Mouse (Mus musculus) lung, adult 18-20 months (tissue): ENCODE measurements around the gene Ifnar2.
"Not testable (repeated sequence)": the region's sequence is repeated elsewhere in the genome, so short reads cannot be mapped to it uniquely, and the experiment has no call there.

Source experiments
- DNase-seq, 2 experiments: peaks; one replicate each; pipeline ENCODE4 v3.0.0; 2022; ENCODE audit warnings: mixed read lengths in 2 of 2

Ifnar2 gene

DNA sequence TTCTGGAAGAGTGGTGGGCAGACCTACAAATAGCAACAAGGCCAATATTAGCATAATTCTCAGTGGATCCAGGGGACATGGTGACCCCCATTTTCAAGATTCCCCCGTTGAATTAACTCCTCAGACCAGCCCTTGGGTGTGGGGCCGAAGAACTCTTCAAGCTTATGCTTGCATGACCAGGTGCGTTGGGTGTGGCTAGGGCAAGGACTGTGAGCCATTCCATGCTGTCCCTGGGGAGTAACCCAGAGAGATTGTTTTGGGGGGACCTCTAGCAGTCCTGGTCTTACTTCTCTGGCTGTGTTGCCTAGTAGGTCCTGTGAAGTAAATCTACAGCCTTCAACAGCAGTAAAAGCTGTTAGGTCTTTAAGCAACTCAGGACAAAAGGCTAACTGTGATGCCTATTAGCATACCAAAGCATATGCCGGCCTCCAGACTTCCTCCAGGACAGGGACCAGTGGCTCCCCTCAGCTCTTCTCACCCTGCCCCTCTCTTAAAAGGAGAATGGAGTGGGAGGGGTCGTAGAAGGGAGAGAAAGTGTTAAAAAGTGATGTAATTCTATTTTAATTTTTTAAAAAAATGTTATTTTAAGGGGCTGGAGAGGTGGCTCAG is 60.2 kb downstream of the Ifnar2 start:
- DNase-seq: no peak

DNA sequence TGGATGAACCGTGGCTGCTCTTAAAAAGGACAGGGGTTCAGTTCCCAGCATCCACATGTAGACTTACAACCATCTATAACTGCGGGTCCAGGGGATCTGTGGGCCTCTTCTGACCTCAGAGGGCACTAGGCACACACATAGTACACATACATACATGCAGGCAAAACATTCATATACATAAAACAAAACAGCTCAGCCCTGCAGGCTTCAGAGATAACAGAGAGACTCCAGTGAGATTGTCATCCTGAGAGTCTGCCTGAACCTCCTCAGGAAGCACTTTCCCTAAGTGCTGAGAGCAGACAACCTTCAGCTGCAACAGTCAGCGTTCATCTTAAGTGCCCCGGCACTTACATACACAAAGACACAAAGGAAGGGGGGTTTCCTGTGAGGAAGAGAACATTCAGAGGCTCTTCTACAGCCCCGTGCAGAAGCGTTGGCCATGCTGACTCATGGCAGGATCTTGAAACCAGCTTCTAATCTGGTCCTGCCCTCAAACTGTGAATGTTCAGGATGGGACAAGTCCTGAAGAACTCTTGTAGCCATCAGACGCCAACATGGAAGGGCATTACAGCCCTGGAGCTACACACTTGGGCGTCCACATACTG is 60.8 kb downstream of the Ifnar2 start:
- DNase-seq: no peak

DNA sequence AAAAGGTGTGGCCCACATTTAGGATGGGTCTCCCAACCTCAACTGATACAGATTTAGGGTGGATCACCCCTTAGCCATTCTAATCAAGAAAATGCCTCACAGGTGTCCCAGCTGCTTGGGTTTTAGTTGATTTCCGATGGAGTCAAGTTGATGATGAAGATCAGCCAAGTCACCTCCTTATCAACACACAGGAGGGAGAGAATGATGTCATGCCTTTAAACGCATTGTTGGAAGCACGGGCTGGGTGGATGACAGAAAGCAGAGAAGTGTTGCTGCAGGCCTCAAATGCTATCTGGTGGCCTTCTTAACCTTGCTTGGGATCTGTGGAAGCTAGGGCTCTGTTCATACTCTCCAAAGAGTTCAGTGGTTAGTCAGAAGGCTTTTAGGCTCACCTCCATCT is 61.5 kb downstream of the Ifnar2 start:
- DNase-seq: no peak

DNA sequence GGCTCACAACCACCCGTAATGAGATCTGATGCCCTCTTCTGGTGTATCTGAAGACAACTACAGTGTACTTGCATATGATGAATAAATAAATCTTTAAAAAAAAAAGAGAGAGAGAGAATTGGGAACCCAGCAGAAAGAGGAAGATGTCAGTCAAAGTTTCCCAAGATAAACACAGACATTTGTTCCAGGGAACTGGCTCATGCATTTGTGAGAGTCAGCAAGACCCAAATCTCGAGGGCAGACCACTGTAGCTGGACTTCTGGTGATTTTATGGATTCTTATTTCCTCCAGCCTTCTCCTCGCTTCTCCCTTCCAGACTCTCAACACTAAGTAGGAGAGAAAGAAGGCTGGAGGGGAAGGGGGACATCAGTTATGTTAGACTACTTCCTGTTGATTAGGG is 65.5 kb downstream of the Ifnar2 start:
- DNase-seq: no peak

DNA sequence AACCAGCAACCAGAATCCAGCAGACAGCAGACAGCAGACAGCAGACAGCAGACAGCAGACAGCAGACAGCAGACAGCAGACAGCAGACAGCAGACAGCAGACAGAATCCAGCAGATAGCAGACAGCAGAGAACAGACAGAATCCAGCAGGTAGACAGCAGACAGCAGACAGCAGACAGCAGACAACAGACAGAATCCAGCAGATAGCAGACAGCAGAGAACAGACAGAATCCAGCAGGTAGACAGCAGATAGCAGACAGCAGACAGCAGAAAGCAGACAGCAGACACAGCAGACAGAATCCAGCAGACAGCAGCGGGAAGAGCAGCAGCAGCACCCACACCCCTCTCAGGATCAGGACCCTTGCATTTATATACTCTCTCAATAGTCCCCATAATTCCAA is 66.0 kb downstream of the Ifnar2 start:
- DNase-seq: not testable (repeated sequence)

DNA sequence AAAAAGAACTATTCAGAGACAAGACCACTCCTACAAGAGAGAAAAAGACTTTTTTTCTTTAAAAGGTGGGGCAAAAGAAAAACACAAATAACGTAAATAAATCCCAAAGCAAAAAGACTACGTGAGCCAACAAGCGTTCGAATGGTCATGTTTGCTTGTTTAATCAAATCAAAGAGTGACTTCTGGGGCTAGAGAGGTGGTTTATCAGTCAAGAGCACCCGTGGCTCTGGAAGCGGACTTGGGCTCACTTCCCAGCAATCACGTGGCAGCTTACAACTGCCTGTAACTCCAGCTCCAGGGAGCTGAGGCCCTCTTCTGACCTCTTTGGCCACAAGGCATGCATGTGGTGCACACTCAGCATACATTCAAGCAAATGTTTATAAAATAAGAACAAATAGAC is 68.8 kb downstream of the Ifnar2 start:
- DNase-seq: peak; percentile 86 to 88

DNA sequence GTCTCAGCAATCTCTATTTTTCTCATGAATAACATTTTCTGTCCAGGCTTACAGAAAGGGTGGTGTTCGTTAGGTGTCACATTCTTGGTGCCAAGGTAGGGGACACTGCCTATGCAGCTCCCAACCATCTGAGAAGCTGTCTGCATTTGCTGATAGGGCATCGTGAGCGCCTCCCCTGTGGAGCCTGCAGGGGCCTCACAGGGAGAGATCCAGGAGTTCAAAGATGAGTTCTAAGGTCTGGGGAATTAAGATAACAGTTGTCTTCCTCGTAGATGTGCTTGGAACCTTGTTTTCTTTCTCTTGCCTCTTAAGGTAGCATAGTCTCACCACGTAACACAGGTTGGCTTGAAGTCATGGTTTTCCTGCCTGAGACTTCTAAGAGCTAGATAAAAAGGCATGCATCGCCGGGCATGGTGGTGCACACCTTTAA is 69.2 kb downstream of the Ifnar2 start:
- no peak for DNase-seq

DNA sequence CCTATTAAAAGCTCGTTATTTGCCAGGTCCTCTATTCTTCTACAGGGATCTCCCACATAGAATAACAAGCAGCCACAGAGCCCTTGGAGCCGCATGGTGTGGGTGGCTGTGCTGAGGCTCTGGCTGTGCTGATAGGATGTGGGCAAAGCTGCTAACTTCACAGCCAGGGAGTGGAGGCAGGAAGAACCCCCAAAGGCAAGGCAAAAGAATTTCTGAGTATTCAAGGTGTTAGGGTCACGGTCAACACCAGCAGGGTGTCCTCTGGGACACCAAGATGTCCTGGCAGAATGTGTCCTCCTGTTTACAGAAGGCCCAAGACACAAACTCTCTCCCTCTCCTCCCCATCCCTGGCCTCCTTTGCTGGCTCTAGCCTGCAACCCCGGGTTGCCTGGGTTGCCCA is 69.9 kb downstream of the Ifnar2 start:
- DNase-seq: no peak

DNA sequence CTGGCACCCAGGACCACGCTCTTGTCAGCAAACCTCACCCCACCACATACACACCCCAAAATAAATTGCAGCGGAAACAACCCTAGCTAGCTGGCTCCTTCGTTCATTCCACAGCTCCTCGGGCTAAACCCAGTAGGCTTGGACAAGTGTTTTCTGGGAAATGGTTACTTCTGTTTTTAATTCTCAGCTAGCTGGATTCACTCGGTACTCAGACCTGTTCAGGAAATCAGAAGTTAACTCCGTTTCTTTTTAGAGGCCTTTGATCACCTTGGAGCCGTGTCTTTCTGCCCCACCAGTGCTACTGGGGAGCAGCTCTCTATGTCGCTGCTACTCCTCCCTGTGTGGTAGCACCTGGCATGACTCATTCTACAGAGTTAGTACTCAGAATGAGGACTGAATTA is 70.6 kb downstream of the Ifnar2 start:
- DNase-seq: no peak

DNA sequence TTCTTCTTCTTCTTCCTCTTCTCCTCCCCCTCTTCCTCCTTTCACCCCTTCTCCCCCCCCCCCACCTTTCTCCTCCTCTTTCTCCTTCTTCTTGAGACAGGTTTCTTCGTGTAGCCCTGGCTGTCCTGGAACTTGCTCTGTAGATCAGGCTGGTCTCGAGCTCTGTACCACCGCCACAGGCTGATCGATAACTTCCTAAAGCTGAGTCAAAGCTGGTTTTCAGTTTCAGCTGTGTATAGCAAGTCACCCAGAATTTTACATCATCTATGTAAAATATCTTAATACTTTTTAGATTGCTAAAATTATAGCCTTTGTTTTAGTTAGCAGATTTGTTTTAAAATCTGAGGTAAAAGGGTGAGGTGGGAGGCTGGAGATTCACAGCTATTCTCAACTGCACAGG is 72.3 kb downstream of the Ifnar2 start:
- no peak for DNase-seq

DNA sequence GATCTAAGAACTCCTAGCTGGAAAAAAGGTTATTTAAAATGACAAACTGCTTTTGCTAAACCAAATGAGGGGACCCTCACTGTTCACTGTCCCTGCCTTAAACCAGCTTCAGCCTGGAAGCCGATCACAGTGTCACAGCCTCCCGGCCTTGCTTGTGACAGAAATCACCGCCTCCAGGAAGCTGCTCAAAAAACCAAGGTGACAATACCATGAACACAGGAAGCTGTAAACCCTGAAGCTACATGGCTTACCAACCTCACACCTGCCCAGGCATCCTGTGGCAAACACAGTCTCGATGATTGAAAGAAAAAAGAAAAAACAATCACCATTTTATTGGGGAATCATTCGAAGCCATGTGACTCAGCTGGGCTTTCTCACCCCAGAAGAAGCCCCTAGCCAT is 73.0 kb downstream of the Ifnar2 start:
- DNase-seq: no peak

DNA sequence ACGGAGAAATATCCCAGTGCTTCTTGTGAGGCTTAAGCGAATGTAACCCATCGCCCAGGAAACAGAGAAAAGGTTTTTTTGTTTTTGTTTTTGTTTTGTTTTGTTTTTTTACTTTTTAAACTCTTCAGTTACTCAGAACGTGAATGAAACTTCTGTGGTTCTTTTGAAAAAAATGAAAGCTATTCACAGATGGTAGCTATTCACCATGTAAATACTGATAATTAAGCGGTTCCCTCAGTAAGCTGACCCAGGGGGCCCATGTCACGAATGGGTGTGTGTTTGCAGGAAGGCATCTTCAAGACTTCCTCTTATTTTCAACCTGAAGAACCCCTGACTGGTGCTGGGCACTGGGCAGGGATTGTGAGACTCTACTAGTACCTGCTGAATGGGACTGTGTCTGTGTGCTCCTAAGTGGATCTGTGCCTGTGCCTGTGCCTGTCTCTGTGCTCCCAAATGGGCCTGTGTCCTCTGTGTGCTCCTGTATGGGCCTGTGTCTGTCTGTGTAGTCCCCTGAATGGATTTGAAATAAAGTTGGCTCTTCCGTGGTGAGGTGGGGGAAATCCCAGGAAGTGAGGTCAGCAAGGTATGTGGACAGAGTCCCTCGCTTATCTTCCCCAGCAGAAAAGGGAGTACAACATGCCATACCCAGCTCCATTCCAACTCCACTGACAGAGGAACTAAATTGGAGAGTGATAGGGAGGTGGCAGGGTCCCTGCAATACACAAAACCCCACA is 74.4 kb downstream of the Ifnar2 start:
- DNase-seq: no peak

DNA sequence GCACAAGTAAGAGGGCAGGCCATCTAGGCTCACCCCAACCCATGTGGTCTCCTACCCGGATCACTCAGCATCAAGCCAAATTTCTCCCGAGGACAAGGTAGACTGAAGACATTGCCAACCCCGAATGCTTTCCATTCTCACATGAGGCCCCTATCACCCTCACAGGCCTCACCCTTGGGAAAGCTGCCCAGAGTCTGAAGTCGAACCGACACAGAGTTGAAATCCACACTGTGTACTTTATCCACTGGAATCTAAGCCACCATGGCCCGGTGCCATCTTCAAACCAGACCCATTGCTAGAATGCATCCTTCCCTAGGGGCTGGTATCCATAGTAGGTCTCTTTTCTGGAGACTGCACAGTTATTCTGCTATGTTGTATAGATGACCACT is 74.9 kb downstream of the Ifnar2 start:
- DNase-seq: no peak

DNA sequence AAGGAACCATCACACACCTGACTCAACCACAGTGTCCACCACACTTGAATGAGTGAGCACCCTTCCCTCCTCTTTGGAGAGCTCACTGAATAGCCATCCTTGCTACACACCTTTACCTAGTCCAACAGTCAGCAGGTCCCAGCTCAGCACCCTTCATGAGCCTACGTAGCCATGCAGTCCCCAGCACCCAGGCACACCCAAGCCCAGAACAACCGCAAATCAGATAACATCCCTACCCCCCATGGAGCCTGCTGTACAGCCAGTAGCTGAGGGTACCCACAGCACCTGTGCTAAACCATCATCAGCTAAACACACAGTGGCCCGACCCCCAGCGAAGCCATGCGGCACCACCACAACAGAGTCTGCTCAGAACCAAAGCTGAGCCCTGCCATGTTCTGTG is 75.5 kb downstream of the Ifnar2 start:
- DNase-seq: no peak

DNA sequence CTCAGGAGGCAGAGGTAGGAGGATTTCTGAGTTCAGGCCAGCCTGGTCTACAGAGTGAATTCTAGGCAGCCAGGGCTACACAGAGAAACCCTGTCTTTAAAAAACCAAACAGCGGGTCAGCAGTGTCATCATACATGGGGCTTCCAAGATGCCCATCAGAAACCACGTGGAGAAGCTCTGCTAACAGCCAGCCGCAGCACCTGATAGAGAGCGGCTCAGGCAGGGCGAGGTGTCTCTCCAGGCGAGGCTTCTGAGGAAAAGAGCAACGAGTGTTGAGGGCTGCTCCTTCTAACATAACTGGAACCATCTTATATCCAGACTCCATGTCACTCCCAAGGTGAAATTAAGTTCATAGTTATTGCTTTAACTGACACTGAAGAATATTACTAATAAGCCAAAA is 76.3 kb downstream of the Ifnar2 start:
- DNase-seq: no peak

DNA sequence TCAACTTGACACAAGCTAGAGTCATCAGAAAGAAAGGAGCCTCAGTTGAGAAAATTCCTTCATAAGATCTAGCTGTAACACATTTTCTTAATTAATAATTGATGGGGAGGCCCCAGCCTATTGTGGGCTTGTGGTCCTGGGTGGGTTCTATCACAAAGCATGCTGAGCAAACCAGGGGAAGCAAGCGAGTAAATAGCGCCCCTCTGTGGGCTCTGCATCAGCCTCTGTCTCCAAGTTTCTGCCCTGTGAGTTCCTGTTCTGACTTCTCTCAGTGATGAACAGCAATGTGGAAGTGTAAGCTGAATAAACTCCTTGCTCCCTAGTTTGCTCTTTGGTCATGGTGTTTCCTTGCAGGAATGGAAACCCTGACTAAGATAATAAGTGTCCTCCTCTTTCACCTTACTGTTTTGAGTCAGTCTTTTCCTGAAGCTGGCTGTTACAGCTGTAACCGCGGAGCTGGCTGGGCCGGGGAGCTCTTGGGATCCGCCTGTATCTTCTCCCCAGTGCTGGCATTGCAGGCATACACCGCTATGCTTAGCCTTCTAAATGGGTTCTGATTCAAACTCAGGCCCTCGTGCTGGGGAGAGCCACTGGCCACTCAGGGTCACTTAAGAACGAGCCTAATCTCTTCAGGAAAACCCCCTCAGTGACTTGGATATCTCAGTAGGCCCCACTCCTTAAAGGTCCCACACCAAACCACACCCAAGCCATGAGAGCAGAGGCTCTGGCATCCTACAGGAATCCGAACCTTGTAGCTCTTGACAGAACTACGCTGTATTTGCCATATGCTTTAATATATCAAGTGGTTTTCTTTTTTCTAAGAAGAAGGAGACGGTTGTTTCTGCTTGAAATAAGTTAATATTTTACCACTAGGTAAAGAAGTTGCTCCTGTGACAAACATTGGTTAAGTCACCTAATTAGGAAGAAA is 77.8 kb downstream of the Ifnar2 start:
- DNase-seq: no peak

DNA sequence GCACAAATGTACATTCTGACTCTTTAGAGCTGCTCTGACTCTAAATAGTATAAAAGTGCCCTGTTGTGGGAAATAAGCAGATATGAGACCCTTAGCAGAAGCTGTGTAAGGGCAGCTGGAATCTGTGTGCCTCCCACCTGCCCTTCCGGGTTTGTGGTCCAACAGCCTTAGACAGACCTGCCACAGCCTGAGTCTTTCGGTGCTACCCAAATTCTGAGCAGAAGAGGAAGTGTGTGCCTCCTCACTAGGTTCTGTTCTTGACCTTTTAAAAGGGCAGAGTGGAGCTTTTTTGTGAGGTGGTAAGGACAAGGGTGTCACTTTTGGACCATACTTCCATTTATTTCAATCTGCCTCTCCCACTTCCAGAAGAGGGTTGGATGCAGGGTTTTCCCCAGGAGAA is 79.4 kb downstream of the Ifnar2 start:
- no peak for DNase-seq

DNA sequence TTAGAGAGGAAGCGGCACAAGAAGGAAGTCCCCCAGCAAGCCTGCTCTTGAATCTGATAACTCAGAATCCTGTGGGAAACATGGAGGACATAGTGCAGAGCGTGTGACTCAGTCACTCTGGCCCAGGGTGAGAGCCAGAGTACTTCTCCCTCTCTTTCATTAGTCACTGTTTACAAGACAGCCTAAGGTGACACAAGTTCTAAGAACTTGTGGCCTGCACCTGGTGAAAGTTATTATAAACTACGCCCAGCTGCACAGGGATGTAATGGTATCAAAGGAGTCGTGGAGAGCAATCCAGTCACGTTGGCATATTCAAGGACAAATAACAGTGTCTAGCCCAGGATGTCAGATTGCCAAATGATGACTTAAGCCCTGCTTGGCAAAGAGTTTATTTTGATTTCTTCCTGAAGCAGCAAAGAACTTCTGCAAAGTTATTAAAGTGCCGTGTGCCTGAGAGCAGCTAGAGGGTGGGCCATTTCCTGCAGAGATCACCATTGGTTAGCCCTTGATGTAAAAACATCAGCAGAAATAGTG is 79.8 kb downstream of the Ifnar2 start:
- DNase-seq: peak; percentile 42 to 82
